In genomic region chr6:146979953-146980352, GRCm38 (mm10) we compare ENCODE assay signal across 16 mouse cellular contexts. TPM values are rescaled to one million over a fixed set of nuclear protein-coding genes. Genes with fewer than 3 reads are reported as not detected.
DNase-seq lines count a peak whose midpoint lies in the region; ATAC-seq lines count a peak whose summit lies in the region.
"Had no signal": no experiment of that assay in that cellular context is flagged by ENCODE, and none has a peak within 500 bp of the region (broad histone marks: within the 10 kb centered on the region; RNA-seq: fewer than 3 reads in every experiment).

No protein-coding gene starts in this region.

- WGBS in heart, embryonic 16.5 days: 20% methylated on average over 3 of the region's 3 CpGs
- 18% methylated on average over 3 of the region's 3 CpGs for WGBS in intestine, embryonic 14.5 days

- H3K4me1 ChIP-seq in heart, embryonic 16.5 days (ENCODE audit: control insufficient read depth, insufficient read depth, low read length): peaks cover 35% of the 10 kb centered on the region
- H3K4me1 ChIP-seq in intestine, embryonic 14.5 days (replicated peaks; ENCODE audit: control insufficient read depth, insufficient read depth, low read length): peaks cover 21% of the 10 kb centered on the region; the same call in 1 of the 2 replicates

- H3K27me3 ChIP-seq in heart, embryonic 16.5 days (ENCODE audit: control insufficient read depth, insufficient read depth, low read length): no peaks in the 10 kb centered on the region
- H3K27me3 ChIP-seq in intestine, embryonic 14.5 days (replicated peaks; ENCODE audit: control insufficient read depth, insufficient read depth, low read length): no peaks in the 10 kb centered on the region
- H3K27me3 ChIP-seq: embryonic facial prominence, embryonic 13.5 days; hindbrain, embryonic 13.5 days; neural tube, embryonic 12.5 days had no signal

- H3K9ac ChIP-seq in heart, embryonic 16.5 days (ENCODE audit: low read length): no peak overlapping the region; the same call in 1 of the 2 replicates
- H3K9ac ChIP-seq in intestine, embryonic 14.5 days (ENCODE audit: low read length): no peak overlapping the region
- H3K9ac ChIP-seq: embryonic facial prominence, embryonic 13.5 days; hindbrain, embryonic 13.5 days; neural tube, embryonic 12.5 days had no signal

- H3K36me3 ChIP-seq in heart, embryonic 16.5 days (ENCODE audit: control insufficient read depth, insufficient read depth): 0 out of 2 replicates have a peak, but pooled peaks cover 2% of the 10 kb centered on the region
- peaks cover 30% of the 10 kb centered on the region for H3K36me3 ChIP-seq in intestine, embryonic 14.5 days (ENCODE audit: control insufficient read depth, insufficient read depth, low read length)
- H3K36me3 ChIP-seq: hindbrain, embryonic 13.5 days; midbrain, embryonic 10.5 days; neural tube, embryonic 12.5 days had no signal

- H3K4me2 ChIP-seq in heart, embryonic 16.5 days (ENCODE audit: low read depth, low read length): no peak overlapping the region
- H3K4me2 ChIP-seq in intestine, embryonic 14.5 days (ENCODE audit: low read length): no peak overlapping the region
- H3K4me2 ChIP-seq: embryonic facial prominence, embryonic 13.5 days; hindbrain, embryonic 13.5 days; liver, embryonic 11.5 days; neural tube, embryonic 12.5 days had no signal

- no peak for DNase-seq in heart, adult 8-10 months (ENCODE audit: low spot score)
- DNase-seq in intestine, embryonic 14.5 days (ENCODE audit: low spot score): no peak
- peak; percentile 46 for DNase-seq in kidney, postnatal 10 days
- peak; percentile 34 for DNase-seq in lung, postnatal 10 days
- no peak for DNase-seq in frontal cortex, postnatal 25 days (ENCODE audit: low spot score in 2 of 2)
- no peak for DNase-seq in ovary, adult 18-20 months (ENCODE audit: low spot score)
- DNase-seq: cerebellum, adult 8-10 months; layer of hippocampus, adult 9-11 months; right cerebral cortex, adult 18-20 months had no signal

- H3K27ac ChIP-seq in heart, embryonic 16.5 days (ENCODE audit: low read length): peak overlapping the region; percentile 88
- H3K27ac ChIP-seq in intestine, embryonic 14.5 days (ENCODE audit: low read depth): peak overlapping the region; percentile 5; the same call in 1 of the 2 replicates
- H3K27ac ChIP-seq: embryonic facial prominence, embryonic 13.5 days; hindbrain, embryonic 13.5 days; midbrain, embryonic 10.5 days; neural tube, embryonic 12.5 days had no signal

- peak; percentile 83 for ATAC-seq in heart, embryonic 16.5 days (replicated peaks; ENCODE audit: extremely low read depth, insufficient read depth, low FRiP score)
- ATAC-seq in intestine, embryonic 14.5 days (replicated peaks; ENCODE audit: low FRiP score, low TSS enrichment, low read depth): peak; percentile 81
- ATAC-seq in erythroblast, adult 5-6 weeks (replicated peaks; ENCODE audit: low FRiP score, poor library complexity, severe bottlenecking): no peak

- no peaks in the 10 kb centered on the region for H3K9me3 ChIP-seq in heart, embryonic 16.5 days (replicated peaks; ENCODE audit: control insufficient read depth, low read length)
- H3K9me3 ChIP-seq in intestine, embryonic 14.5 days (ENCODE audit: control insufficient read depth, low read length): no peaks in the 10 kb centered on the region
- H3K9me3 ChIP-seq: embryonic facial prominence, embryonic 13.5 days; hindbrain, embryonic 13.5 days; midbrain, embryonic 10.5 days; neural tube, embryonic 12.5 days had no signal

- no peak overlapping the region for H3K4me3 ChIP-seq in heart, embryonic 16.5 days (ENCODE audit: low read length)
- H3K4me3 ChIP-seq in intestine, embryonic 14.5 days (ENCODE audit: low read depth, low read length): no peak overlapping the region
- H3K4me3 ChIP-seq: embryonic facial prominence, embryonic 13.5 days; hindbrain, embryonic 13.5 days; midbrain, embryonic 10.5 days; neural tube, embryonic 12.5 days had no signal

RNA-seq across cellular contexts. Expression of gene 1700034J05Rik, which starts 25.7 kb away (rescaled TPM):
- polyA plus RNA-seq in heart, embryonic 16.5 days (2015; fragmentation: Nextera tagmentation; extraction: Ambion mirVana): 0.09 and 0.12 TPM in 2 replicates
- total RNA-seq in heart, adult 8-10 months (2022): not detected
- polyA plus RNA-seq in intestine, embryonic 14.5 days (2014; fragmentation: Nextera tagmentation; extraction: Ambion mirVana): 0.24 and 0.34 TPM in 2 replicates
- total RNA-seq in erythroblast, adult 5-6 weeks (2015; ENCODE audit: low replicate concordance): not detected in 2 replicates
- total RNA-seq in erythroblast, adult 5-6 weeks (2017; ENCODE audit: low replicate concordance): not detected in 2 replicates
- polyA plus RNA-seq: hindbrain, embryonic 13.5 days had no signal

RNA-seq across cellular contexts. Expression of gene Rep15, which starts 52.4 kb away (rescaled TPM):
- 0.49 and 0.60 TPM in 2 replicates for polyA plus RNA-seq in heart, embryonic 16.5 days (2015; fragmentation: Nextera tagmentation; extraction: Ambion mirVana)
- total RNA-seq in heart, adult 8-10 months (2022): 1 to 10 TPM in 2 of 4 experiments, under 1 TPM in 2; 0.92 to 1.5 (median 1.2) TPM
- 1.8 and 2.5 TPM in 2 replicates for polyA plus RNA-seq in intestine, embryonic 14.5 days (2014; fragmentation: Nextera tagmentation; extraction: Ambion mirVana)
- 0.63 TPM in 1 of 2 replicates, not detected in the other for total RNA-seq in erythroblast, adult 5-6 weeks (2015; ENCODE audit: low replicate concordance)
- total RNA-seq in erythroblast, adult 5-6 weeks (2017; ENCODE audit: low replicate concordance): 0.28 TPM in 1 of 2 replicates, not detected in the other

Comparison
In these comparisons a context has a peak if more than half of its experiments do, and no peak if none do; other contexts are left out.
1. DNase-seq: peak in kidney, postnatal 10 days (single experiment) and lung, postnatal 10 days (single experiment); none in heart, adult 8-10 months (single experiment), intestine, embryonic 14.5 days (single experiment), frontal cortex, postnatal 25 days (0 of 2) and ovary, adult 18-20 months (single experiment).